Mouse (Mus musculus) hindbrain, embryonic 13.5 days (tissue): ENCODE results near the gene Tmtc2. TPM values are rescaled to one million over a fixed set of nuclear protein-coding genes. Genes with fewer than 3 reads are reported as not detected.

Experiments
- ATAC-seq: fragments of 200-750 bp; cut with Nextera tagmentation; 2 replicates; pipeline ENCODE4 v1.8.0; 2017; ENCODE audit warnings: moderate TSS enrichment; ENCODE audit not compliant: low FRiP score
- H3K27ac ChIP-seq: fragments of 300-500 bp; sonication (generic); 2 replicates; pipeline ENCODE4 v1.5.1; 2015; ENCODE audit warnings: inconsistent platforms, mild to moderate bottlenecking, moderate library complexity
- H3K27me3 ChIP-seq: fragments of 300-500 bp; sonication (generic); 2 replicates; pipeline ENCODE4 v1.6.1; 2015; ENCODE audit warnings: mild to moderate bottlenecking, inconsistent platforms
- H3K36me3 ChIP-seq: fragments of 300-500 bp; sonication (generic); 2 replicates; pipeline ENCODE4 v1.6.1; 2015; ENCODE audit warnings: mild to moderate bottlenecking, inconsistent platforms
- H3K4me1 ChIP-seq: fragments of 300-500 bp; sonication (generic); replicated peaks from 2 replicates; pipeline ENCODE4 v1.6.1; 2015; ENCODE audit warnings: inconsistent platforms
- H3K4me2 ChIP-seq: fragments of 300-500 bp; sonication (generic); 2 replicates; pipeline ENCODE4 v1.6.1; 2015; ENCODE audit warnings: inconsistent platforms, mild to moderate bottlenecking, moderate library complexity
- H3K4me3 ChIP-seq: fragments of 300-500 bp; sonication (generic); 2 replicates; pipeline ENCODE4 v1.5.1; 2015; ENCODE audit warnings: mild to moderate bottlenecking, inconsistent platforms
- H3K9ac ChIP-seq: fragments of 300-500 bp; sonication (generic); 2 replicates; pipeline ENCODE4 v1.6.1; 2015; ENCODE audit warnings: mild to moderate bottlenecking, inconsistent platforms
- H3K9me3 ChIP-seq: fragments of 300-500 bp; sonication (generic); 2 replicates; pipeline ENCODE4 v1.6.1; 2016; ENCODE audit warnings: inconsistent platforms
- WGBS: fragments of 180-500 bp; shearing (Covaris S2); methylation state at CpG from one replicate; pipeline ENCODE4 v1.1.7; 2015; 5-methylcytosine and 5-hydroxymethylcytosine counted together
- polyA plus RNA-seq: library from polyadenylated mRNA; unstranded; fragments of >200 nt; fragmentation: Nextera tagmentation; extraction: Ambion mirVana; gene quantifications from 2 replicates; pipeline ENCODE4 v1.2.1, GENCODE M21; 2015

The Tmtc2 gene
- polyA plus RNA-seq, 1 experiment from 2014 or later, result 11.9 TPM

DNA sequence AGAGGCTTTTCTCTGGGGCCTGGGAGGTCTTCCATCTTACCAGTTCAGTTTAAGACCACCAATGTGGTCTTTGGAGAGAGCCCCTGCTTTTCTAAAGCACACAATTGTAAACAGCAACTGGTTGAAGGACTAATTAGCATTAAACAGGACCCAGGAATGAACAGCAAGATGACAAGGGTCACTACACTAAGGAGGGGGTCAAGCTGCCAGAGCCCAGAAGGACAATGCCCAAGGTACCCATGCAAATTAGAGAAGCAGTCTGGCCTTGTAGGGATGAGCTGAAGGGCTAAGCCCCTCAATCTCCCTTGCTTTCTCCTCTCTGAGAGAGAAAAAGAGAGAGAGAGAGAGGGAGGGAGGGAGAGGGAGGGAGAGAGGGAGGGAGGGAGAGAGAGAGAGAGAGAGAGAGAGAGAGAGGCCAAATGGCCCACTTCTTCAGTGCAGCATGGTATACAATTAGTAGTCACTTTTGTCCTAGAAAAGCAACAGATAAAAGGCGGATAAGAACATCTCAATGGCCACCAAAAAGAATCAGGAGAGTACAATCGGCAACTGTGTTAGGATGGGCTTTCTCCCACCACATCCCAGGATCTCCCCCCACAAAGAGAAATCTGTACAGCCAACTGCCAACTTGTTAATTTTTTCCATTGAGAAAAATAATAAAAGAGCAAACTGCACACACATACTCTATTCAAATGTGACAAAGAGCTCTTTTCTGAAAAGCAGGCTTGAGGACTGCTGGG is 89.7 kb downstream of the Tmtc2 start:
- no peak overlapping the region for H3K27ac ChIP-seq
- H3K27me3 ChIP-seq, result 0 out of 2 replicates have a peak, but pooled peaks cover 5% of the 10 kb centered on the region
- 31% methylated on average over 2 of the region's 2 CpGs for WGBS
- no peaks in the 10 kb centered on the region for H3K9me3 ChIP-seq
- no peak overlapping the region for H3K4me3 ChIP-seq
- peaks cover 18% of the 10 kb centered on the region for H3K4me1 ChIP-seq
- H3K4me2 ChIP-seq, result no peak overlapping the region
- H3K9ac ChIP-seq, result no peak overlapping the region
- no peaks in the 10 kb centered on the region for H3K36me3 ChIP-seq
- ATAC-seq, result peak; percentile 56; the same call in 1 of the 2 replicates

DNA sequence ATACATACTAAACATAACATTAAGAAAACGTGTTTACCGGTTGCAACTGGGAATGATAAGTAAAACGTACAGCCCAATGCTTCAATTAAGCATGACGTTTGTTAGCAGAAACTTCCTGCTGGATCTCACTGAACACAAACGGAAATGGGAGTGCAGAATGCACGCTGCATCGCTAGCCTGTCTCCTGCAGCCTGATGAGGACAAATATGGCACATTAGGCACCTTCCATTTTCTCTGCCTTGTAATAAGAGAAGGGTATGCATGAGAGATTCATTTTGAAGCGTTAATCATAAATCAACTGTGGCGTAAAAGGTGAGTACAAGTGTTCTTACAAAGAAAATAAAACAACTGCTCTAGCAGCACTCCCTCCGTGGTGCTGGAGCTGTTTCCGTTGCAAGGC is 94.5 kb downstream of the Tmtc2 start:
- peak; percentile 41; the same call in 1 of the 2 replicates for ATAC-seq
- WGBS, result 40% methylated on average over 11 of the region's 11 CpGs
- H3K9ac ChIP-seq, result no peak overlapping the region

GRCm38 (mm10) chr10:105477623-105478238 is 96.5 kb downstream of the Tmtc2 start:
- Histone ChIP-seq H3K9ac (no peak overlapping the region), H3K27me3 (0 out of 2 replicates have a peak, but pooled peaks cover 5% of the 10 kb centered on the region), H3K4me1 (peaks cover 11% of the 10 kb centered on the region), H3K27ac (no peak overlapping the region), H3K36me3 (no peaks in the 10 kb centered on the region), H3K4me3 (no peak overlapping the region), H3K9me3 (no peaks in the 10 kb centered on the region), H3K4me2 (no peak overlapping the region)
- ATAC-seq, result no peak
- WGBS, result 88% methylated on average over 18 of the region's 18 CpGs

More for the DNA sequence above, 94.5 kb downstream of the Tmtc2 start:
- H3K4me3 ChIP-seq, result no peak overlapping the region
- peak overlapping the region; percentile 27; the same call in 1 of the 2 replicates for H3K4me2 ChIP-seq
- peaks cover 14% of the 10 kb centered on the region for H3K4me1 ChIP-seq
- no peaks in the 10 kb centered on the region for H3K9me3 ChIP-seq
- H3K27me3 ChIP-seq, result 0 out of 2 replicates have a peak, but pooled peaks cover 5% of the 10 kb centered on the region
- peak overlapping the region; percentile 59 for H3K27ac ChIP-seq
- H3K36me3 ChIP-seq, result no peaks in the 10 kb centered on the region

DNA sequence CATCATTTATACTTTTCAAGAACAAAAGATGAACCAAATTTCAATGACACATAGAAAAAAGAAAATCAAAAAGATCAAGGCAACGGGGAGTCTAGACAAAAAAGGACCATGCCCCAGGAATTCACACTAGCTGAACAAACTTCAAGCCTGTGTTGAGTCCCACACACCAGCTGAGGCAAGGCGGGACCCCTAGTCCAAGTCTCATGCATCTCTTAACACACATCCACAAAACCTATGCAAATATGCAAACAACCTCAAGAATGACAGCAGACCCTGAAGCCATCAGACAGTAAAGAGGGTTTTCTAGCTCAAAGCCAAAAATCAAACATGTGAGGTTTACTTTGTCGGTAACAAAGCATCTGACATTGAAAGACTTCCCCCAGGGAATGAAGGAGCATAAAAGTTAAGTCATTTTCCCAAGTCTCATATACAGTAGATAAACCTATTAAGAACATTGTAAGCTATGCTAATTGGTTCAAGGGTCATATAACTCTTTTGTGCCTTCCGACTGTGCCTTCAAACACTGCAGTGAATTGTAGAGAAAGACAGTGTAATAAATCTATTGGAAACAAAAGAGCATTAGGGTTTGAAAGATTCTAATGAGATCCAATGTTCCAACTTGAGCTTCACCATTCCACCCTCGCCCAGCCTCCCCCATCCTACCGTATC is 100.0 kb downstream of the Tmtc2 start:
- Histone ChIP-seq H3K36me3 (no peaks in the 10 kb centered on the region), H3K4me3 (no peak overlapping the region), H3K4me2 (no peak overlapping the region), H3K4me1 (peaks cover 4% of the 10 kb centered on the region; the same call in 1 of the 2 replicates), H3K27ac (no peak overlapping the region), H3K9me3 (no peaks in the 10 kb centered on the region), H3K27me3 (no peaks in the 10 kb centered on the region), H3K9ac (no peak overlapping the region)
- WGBS, result 50% methylated on average over 6 of the region's 6 CpGs
- no peak for ATAC-seq

- H3K4me1 ChIP-seq, result 0 out of 2 replicates have a peak, but pooled peaks cover 4% of the 10 kb centered on the region
- no peak overlapping the region for H3K9ac ChIP-seq
- no peaks in the 10 kb centered on the region for H3K36me3 ChIP-seq
- 64% methylated on average over 4 of the region's 4 CpGs for WGBS
- ATAC-seq, result no peak
- H3K4me2 ChIP-seq, result no peak overlapping the region
- no peak overlapping the region for H3K27ac ChIP-seq
- H3K27me3 ChIP-seq, result no peaks in the 10 kb centered on the region
- no peak overlapping the region for H3K4me3 ChIP-seq
- no peaks in the 10 kb centered on the region for H3K9me3 ChIP-seq
Measured at GRCm38 (mm10) chr10:105464378-105464777, 109.9 kb downstream of the Tmtc2 start.

DNA sequence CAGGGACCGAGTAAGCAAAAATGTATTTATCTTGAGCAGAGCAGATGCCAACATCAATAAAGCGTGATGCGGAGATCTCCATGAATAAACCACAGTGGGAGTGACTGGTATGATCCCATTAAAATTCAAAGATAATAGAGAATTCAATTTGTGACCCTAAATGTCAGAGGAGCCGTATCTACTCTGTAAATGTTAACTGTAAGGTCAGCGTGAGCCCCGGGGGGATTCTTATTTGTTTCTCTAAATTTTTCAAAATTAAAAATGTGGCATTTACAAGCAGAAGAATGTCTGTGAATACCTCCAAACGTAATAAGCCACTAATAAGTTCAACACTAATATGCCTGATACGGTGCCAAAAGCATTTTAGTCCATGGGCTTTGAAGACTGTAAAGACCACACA is 120.8 kb downstream of the Tmtc2 start:
- Histone ChIP-seq H3K4me1 (peaks cover 6% of the 10 kb centered on the region; the same call in 1 of the 2 replicates), H3K9ac (no peak overlapping the region), H3K4me2 (no peak overlapping the region), H3K27me3 (no peaks in the 10 kb centered on the region), H3K36me3 (no peaks in the 10 kb centered on the region), H3K4me3 (no peak overlapping the region), H3K9me3 (no peaks in the 10 kb centered on the region), H3K27ac (no peak overlapping the region)
- WGBS, result 65% methylated on average over 8 of the region's 8 CpGs
- no peak for ATAC-seq

DNA sequence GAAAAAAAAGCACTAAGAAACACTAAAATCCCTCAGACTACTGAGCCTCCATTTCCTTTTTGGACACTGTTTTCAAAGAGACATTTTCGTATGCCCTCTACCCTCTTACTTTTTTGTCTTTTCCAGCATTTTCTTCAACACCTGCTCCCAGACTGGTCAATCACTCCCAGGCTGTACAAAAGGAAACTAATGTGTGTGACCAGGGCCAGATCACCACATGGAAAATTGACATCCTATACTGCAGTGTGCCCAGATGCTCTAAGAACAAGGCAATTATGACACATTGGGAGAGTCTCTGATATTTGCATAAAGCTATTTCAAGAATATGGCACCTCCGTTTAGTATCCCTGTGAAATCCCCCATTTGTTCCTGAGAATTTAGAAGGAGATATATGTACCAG is 127.1 kb downstream of the Tmtc2 start:
- no peak overlapping the region for H3K4me3 ChIP-seq
- H3K9me3 ChIP-seq, result no peaks in the 10 kb centered on the region
- H3K9ac ChIP-seq, result no peak overlapping the region
- no peak overlapping the region for H3K27ac ChIP-seq
- H3K27me3 ChIP-seq, result no peaks in the 10 kb centered on the region
- no peaks in the 10 kb centered on the region for H3K4me1 ChIP-seq
- no peaks in the 10 kb centered on the region for H3K36me3 ChIP-seq
- ATAC-seq, result no peak
- WGBS, result 66% methylated on average over 2 of the region's 2 CpGs
- no peak overlapping the region for H3K4me2 ChIP-seq

- Histone ChIP-seq H3K4me3 (no peak overlapping the region), H3K9ac (no peak overlapping the region), H3K4me1 (no peaks in the 10 kb centered on the region), H3K36me3 (no peaks in the 10 kb centered on the region), H3K27ac (no peak overlapping the region), H3K4me2 (no peak overlapping the region), H3K27me3 (no peaks in the 10 kb centered on the region), H3K9me3 (no peaks in the 10 kb centered on the region)
- ATAC-seq, result no peak
- 76% methylated on average over 3 of the region's 3 CpGs for WGBS
Measured at GRCm38 (mm10) chr10:105444309-105444708, 129.9 kb downstream of the Tmtc2 start.

DNA sequence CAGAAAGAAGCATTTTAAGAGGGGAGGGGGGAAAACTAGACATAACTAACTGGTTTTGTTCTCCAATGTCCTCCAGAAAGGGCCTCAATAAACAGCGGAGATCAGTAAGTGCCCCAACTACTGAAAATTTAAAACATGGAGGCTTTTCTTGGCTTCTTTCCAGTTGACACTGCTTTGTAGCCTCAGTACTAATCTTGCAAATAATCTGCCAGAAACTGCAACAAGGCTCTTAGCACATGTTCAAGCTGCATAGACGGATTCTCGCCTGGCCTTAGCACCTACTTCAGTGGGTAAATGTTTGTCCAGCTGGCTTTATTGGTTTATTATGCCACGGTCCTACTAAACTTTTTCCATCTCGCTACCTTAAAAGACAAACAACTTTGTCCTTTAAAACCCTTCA is 139.4 kb downstream of the Tmtc2 start:
- Histone ChIP-seq H3K4me3 (no peak overlapping the region), H3K27ac (no peak overlapping the region), H3K36me3 (no peaks in the 10 kb centered on the region), H3K4me2 (no peak overlapping the region), H3K9me3 (no peaks in the 10 kb centered on the region), H3K9ac (no peak overlapping the region), H3K27me3 (no peaks in the 10 kb centered on the region), H3K4me1 (peaks cover 8% of the 10 kb centered on the region; the same call in 1 of the 2 replicates)
- ATAC-seq, result no peak
- 83% methylated on average over 5 of the region's 5 CpGs for WGBS

GRCm38 (mm10) chr10:105430885-105431284 is 143.4 kb downstream of the Tmtc2 start:
- ATAC-seq, result no peak
- 64% methylated on average over 3 of the region's 3 CpGs for WGBS
- Histone ChIP-seq H3K4me1 (peaks cover 8% of the 10 kb centered on the region; the same call in 1 of the 2 replicates), H3K27me3 (no peaks in the 10 kb centered on the region), H3K36me3 (no peaks in the 10 kb centered on the region), H3K27ac (no peak overlapping the region), H3K4me3 (no peak overlapping the region), H3K9me3 (no peaks in the 10 kb centered on the region), H3K9ac (no peak overlapping the region), H3K4me2 (no peak overlapping the region)

GRCm38 (mm10) chr10:105430232-105430631 is 144.0 kb downstream of the Tmtc2 start:
- Histone ChIP-seq H3K4me1 (peaks cover 8% of the 10 kb centered on the region; the same call in 1 of the 2 replicates), H3K27me3 (no peaks in the 10 kb centered on the region), H3K4me2 (no peak overlapping the region), H3K9me3 (no peaks in the 10 kb centered on the region), H3K27ac (no peak overlapping the region), H3K4me3 (no peak overlapping the region), H3K9ac (no peak overlapping the region), H3K36me3 (no peaks in the 10 kb centered on the region)
- no peak for ATAC-seq
- 51% methylated on average over 5 of the region's 5 CpGs for whole genome bisulfite sequencing

DNA sequence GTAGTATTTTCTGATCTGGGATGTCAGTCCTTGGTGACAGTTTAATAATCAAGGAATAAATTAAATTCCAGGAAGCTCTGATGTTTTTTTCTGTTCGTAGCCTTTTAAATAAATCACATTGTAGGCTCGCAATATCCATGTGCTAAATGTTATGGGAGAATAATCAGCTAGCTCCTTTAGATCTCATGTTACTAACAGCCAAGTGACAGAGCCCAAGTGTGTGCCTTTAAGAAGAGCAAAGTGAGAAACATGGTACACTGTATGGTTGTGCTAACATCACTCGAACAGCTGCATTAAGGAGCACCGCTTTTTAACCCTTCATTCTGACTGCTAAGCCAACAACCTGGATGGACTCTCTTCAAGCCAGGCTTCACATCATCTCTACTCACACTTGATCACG is 146.2 kb downstream of the Tmtc2 start:
- Histone ChIP-seq H3K4me3 (no peak overlapping the region), H3K9me3 (no peaks in the 10 kb centered on the region), H3K36me3 (no peaks in the 10 kb centered on the region), H3K4me1 (peaks cover 13% of the 10 kb centered on the region; the same call in 1 of the 2 replicates), H3K27ac (no peak overlapping the region), H3K9ac (no peak overlapping the region), H3K27me3 (no peaks in the 10 kb centered on the region), H3K4me2 (no peak overlapping the region)
- WGBS, result 76% methylated on average over 5 of the region's 5 CpGs
- ATAC-seq, result no peak
